Mouse (Mus musculus) embryonic facial prominence, embryonic 15.5 days (tissue): ENCODE results near the gene Zfp46. TPM values are rescaled to one million over a fixed set of nuclear protein-coding genes. Genes with fewer than 3 reads are reported as not detected.

Source experiments
- polyA plus RNA-seq: library from polyadenylated mRNA; unstranded; fragments of >200 nt; fragmentation: Nextera tagmentation; extraction: Ambion mirVana; gene quantifications from 2 replicates; pipeline ENCODE4 v1.2.1, GENCODE M21; 2015

Zfp46 gene
- polyA plus RNA-seq, 1 experiment from 2014 or later, result 25.0 TPM

Other genes with a start within 250 kb of the Zfp46 start
- 427 and 463 TPM in 2 replicates for gene Rpl11, start 231.3 kb upstream of the Zfp46 start, polyA plus RNA-seq
- gene Id3, start 141.2 kb upstream of the Zfp46 start, polyA plus RNA-seq, result 432 and 441 TPM in 2 replicates
- gene E2f2, start 112.3 kb upstream of the Zfp46 start, polyA plus RNA-seq, result 10.1 and 12.5 TPM in 2 replicates
- 13.3 and 14.1 TPM in 2 replicates for gene Asap3, start 78.3 kb upstream of the Zfp46 start, polyA plus RNA-seq
- gene Tcea3, start 37.0 kb upstream of the Zfp46 start, polyA plus RNA-seq, result 19.2 and 20.7 TPM in 2 replicates
- gene Hnrnpr, start 26.3 kb downstream of the Zfp46 start, polyA plus RNA-seq, result 153 and 159 TPM in 2 replicates
- 0.67 and 0.75 TPM in 2 replicates for gene Htr1d, start 138.8 kb downstream of the Zfp46 start, polyA plus RNA-seq
- 0.19 and 0.28 TPM in 2 replicates for gene 6030445D17Rik, start 177.6 kb downstream of the Zfp46 start, polyA plus RNA-seq
- 114 and 124 TPM in 2 replicates for gene Luzp1, start 185.1 kb downstream of the Zfp46 start, polyA plus RNA-seq